Mouse (Mus musculus) liver, embryonic 15.5 days (tissue): ENCODE results near the gene Tbc1d16. TPM values are rescaled to one million over a fixed set of nuclear protein-coding genes. Genes with fewer than 3 reads are reported as not detected.
"Not testable (repeated sequence)": the region's sequence is repeated elsewhere in the genome, so short reads cannot be mapped to it uniquely, and the experiment has no call there.

Experiments used
- ATAC-seq: fragments of 200-750 bp; cut with Nextera tagmentation; 2 replicates; pipeline ENCODE4 v1.8.0; 2017; ENCODE audit warnings: moderate number of reproducible peaks, mild to moderate bottlenecking, moderate library complexity; ENCODE audit not compliant: insufficient read depth
- H3K27ac ChIP-seq: fragments of 300-500 bp; sonication (generic); replicated peaks from 2 replicates; pipeline ENCODE4 v1.5.1; 2015; ENCODE audit warnings: mild to moderate bottlenecking, inconsistent platforms
- H3K27me3 ChIP-seq: fragments of 300-500 bp; sonication (generic); 2 replicates; pipeline ENCODE4 v1.6.1; 2015; ENCODE audit warnings: mild to moderate bottlenecking, inconsistent platforms
- H3K36me3 ChIP-seq: fragments of 300-500 bp; sonication (generic); replicated peaks from 2 replicates; pipeline ENCODE4 v1.6.1; 2015; ENCODE audit warnings: moderate library complexity, mild to moderate bottlenecking, inconsistent platforms
- H3K4me1 ChIP-seq: fragments of 300-500 bp; sonication (generic); replicated peaks from 2 replicates; pipeline ENCODE4 v1.6.1; 2015; ENCODE audit warnings: inconsistent platforms
- H3K4me2 ChIP-seq: fragments of 300-500 bp; sonication (generic); 2 replicates; pipeline ENCODE4 v1.6.1; 2015; ENCODE audit warnings: moderate library complexity, mild to moderate bottlenecking, inconsistent platforms
- H3K4me3 ChIP-seq: fragments of 300-500 bp; sonication (generic); replicated peaks from 2 replicates; pipeline ENCODE4 v1.5.1; 2015; ENCODE audit warnings: mild to moderate bottlenecking, inconsistent platforms
- H3K9ac ChIP-seq: fragments of 300-500 bp; sonication (generic); 2 replicates; pipeline ENCODE4 v1.6.1; 2015; ENCODE audit warnings: moderate library complexity, mild to moderate bottlenecking, inconsistent platforms
- H3K9me3 ChIP-seq: fragments of 300-500 bp; sonication (generic); replicated peaks from 2 replicates; pipeline ENCODE4 v1.6.1; 2016; ENCODE audit warnings: inconsistent platforms
- WGBS: fragments of 180-500 bp; shearing (Covaris S2); methylation state at CpG from one replicate; pipeline ENCODE4 v1.1.7; 2015; ENCODE audit warnings: mixed read lengths; ENCODE audit not compliant: insufficient replicate concordance; 5-methylcytosine and 5-hydroxymethylcytosine counted together
- polyA plus RNA-seq: library from polyadenylated mRNA; unstranded; fragments of >200 nt; fragmentation: Nextera tagmentation; extraction: Ambion mirVana; gene quantifications from 2 replicates; pipeline ENCODE4 v1.2.1, GENCODE M21; 2015

The Tbc1d16 gene
- 1.6 and 1.9 TPM in 2 replicates for polyA plus RNA-seq

DNA sequence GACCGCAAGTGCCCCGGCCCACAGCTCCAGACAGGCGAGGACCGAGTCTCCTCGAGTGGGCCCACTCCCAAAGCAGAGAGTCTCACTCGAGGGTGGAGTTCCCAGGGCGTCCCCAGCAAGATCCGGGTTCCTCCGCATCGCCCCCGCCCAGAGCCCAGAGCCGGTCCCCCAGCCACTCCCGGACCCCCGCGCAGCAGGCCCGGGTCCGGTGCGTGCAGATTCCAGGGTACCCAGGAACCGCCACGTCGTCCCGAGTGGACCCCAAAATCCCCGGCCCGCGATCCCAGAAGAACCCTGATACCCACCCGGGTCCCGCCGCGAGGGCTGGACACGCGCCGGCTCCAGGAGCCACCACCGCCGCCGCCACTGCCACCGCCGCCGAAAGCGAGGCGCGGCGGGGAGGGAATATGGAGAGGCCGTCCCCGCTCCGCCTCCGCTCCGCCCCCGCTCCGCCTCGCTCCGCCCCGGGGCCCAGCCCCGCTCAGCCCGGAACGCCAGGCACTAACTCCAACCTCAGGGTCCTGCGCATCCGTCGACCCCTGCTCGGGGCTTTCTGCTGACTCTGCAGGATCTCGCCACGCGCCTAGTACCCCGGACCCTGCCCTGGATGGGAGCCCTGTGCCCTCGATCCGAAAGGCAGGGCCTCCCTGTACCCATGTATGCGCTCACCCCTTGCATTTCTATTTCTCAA, at the start of gene Tbc1d16, which contains the start of gene Ccdc40:
TSS of gene Tbc1d16 (minus strand) at position 409 of the 691 bp plus-strand sequence.
TSS of gene Ccdc40 (plus strand) at position 482 of the 691 bp plus-strand sequence.
- Histone ChIP-seq H3K36me3 (no peaks in the 10 kb centered on the region), H3K27me3 (peaks cover 64% of the 10 kb centered on the region), H3K4me2 (peak within 1 kb of the TSS; percentile 81), H3K4me3 (peak within 1 kb of the TSS; percentile 58), H3K27ac (no peak within 1 kb of the TSS), H3K9ac (peak within 1 kb of the TSS; percentile 43), H3K9me3 (no peaks in the 10 kb centered on the region), H3K4me1 (peaks cover 20% of the 10 kb centered on the region)
- peak; percentile 65 for ATAC-seq
- under 1% methylated on average over 66 of the region's 66 CpGs for WGBS

GRCm38 (mm10) chr11:119273186-119273930, 45.1 kb upstream of the Tbc1d16 start:
- 75% methylated on average over 8 of the region's 8 CpGs for WGBS
- Histone ChIP-seq H3K9me3 (no peaks in the 10 kb centered on the region), H3K4me3 (no peak overlapping the region), H3K27me3 (no peaks in the 10 kb centered on the region), H3K4me1 (peaks cover 18% of the 10 kb centered on the region), H3K27ac (no peak overlapping the region), H3K4me2 (no peak overlapping the region), H3K36me3 (peaks cover 26% of the 10 kb centered on the region), H3K9ac (no peak overlapping the region)
- no peak for ATAC-seq

- not testable (repeated sequence) for H3K27ac ChIP-seq, H3K9ac ChIP-seq, H3K9me3 ChIP-seq, H3K4me3 ChIP-seq, H3K27me3 ChIP-seq, H3K4me2 ChIP-seq, ATAC-seq
- Histone ChIP-seq H3K4me1 (peaks cover 26% of the 10 kb centered on the region), H3K36me3 (peaks cover 26% of the 10 kb centered on the region)
- 52% methylated on average over 3 of the region's 3 CpGs for WGBS
These were observed 44.2 kb upstream of the Tbc1d16 start for GRCm38 (mm10) chr11:119272492-119272891.

- ATAC-seq, result no peak
- Histone ChIP-seq H3K4me3 (peak overlapping the region; percentile 76), H3K4me2 (peak overlapping the region; percentile 97), H3K9me3 (no peaks in the 10 kb centered on the region), H3K9ac (no peak overlapping the region), H3K4me1 (peaks cover 32% of the 10 kb centered on the region), H3K27ac (no peak overlapping the region; the same call in 1 of the 2 replicates), H3K36me3 (peaks cover 11% of the 10 kb centered on the region; the same call in 1 of the 2 replicates), H3K27me3 (no peaks in the 10 kb centered on the region)
- WGBS, result 64% methylated on average over 16 of the region's 16 CpGs
These were observed 40.4 kb upstream of the Tbc1d16 start for GRCm38 (mm10) chr11:119268557-119269195.

GRCm38 (mm10) chr11:119267768-119268556, 39.7 kb upstream of the Tbc1d16 start, which contains the start of gene Gaa:
Gene Gaa, plus strand, starts transcription at chr11:119267887.
- H3K27ac ChIP-seq, result peak within 1 kb of the TSS; percentile 64; the same call in 1 of the 2 replicates
- H3K4me1 ChIP-seq, result peaks cover 27% of the 10 kb centered on the region
- H3K9me3 ChIP-seq, result no peaks in the 10 kb centered on the region
- peaks cover 5% of the 10 kb centered on the region; the same call in 1 of the 2 replicates for H3K36me3 ChIP-seq
- peak within 1 kb of the TSS; percentile 78 for H3K9ac ChIP-seq
- WGBS, result 3% methylated on average over 52 of the region's 52 CpGs
- ATAC-seq, result peak; percentile 68
- H3K27me3 ChIP-seq, result no peaks in the 10 kb centered on the region
- H3K4me2 ChIP-seq, result peak within 1 kb of the TSS; percentile 97
- H3K4me3 ChIP-seq, result peak within 1 kb of the TSS; percentile 76

- 49% methylated on average over 6 of the region's 6 CpGs for WGBS
- Histone ChIP-seq H3K4me2 (peak overlapping the region; percentile 97), H3K4me1 (peaks cover 27% of the 10 kb centered on the region), H3K9me3 (no peaks in the 10 kb centered on the region), H3K9ac (no peak overlapping the region), H3K27me3 (no peaks in the 10 kb centered on the region), H3K27ac (no peak overlapping the region), H3K36me3 (no peaks in the 10 kb centered on the region), H3K4me3 (peak overlapping the region; percentile 76)
- ATAC-seq, result peak; percentile 22
These were observed 39.0 kb upstream of the Tbc1d16 start for GRCm38 (mm10) chr11:119267241-119267674.

DNA sequence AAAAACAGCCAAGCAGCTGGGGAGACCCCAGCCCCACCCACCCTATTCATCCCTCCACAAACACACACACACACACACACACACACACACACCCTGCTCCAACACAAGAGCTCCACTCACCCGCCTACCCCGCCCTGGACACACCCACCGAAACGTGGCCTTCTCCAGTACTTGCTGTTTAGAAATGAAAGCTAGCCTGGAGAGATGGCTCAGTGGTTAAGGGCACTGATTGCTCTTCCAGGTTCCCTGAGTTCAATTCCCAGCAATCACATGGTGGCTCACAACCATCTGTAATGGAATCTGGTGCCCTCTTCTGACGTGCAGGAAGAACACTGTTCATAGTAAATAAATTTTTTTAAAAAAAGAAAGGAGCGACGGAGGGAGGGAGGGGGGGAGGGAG, 37.5 kb upstream of the Tbc1d16 start:
- 47% methylated on average over 7 of the region's 7 CpGs for whole genome bisulfite sequencing
- Histone ChIP-seq H3K4me3 (no peak overlapping the region), H3K4me2 (no peak overlapping the region), H3K4me1 (peaks cover 27% of the 10 kb centered on the region), H3K9ac (no peak overlapping the region), H3K27me3 (no peaks in the 10 kb centered on the region), H3K27ac (no peak overlapping the region), H3K9me3 (no peaks in the 10 kb centered on the region), H3K36me3 (no peaks in the 10 kb centered on the region)
- no peak for ATAC-seq

DNA sequence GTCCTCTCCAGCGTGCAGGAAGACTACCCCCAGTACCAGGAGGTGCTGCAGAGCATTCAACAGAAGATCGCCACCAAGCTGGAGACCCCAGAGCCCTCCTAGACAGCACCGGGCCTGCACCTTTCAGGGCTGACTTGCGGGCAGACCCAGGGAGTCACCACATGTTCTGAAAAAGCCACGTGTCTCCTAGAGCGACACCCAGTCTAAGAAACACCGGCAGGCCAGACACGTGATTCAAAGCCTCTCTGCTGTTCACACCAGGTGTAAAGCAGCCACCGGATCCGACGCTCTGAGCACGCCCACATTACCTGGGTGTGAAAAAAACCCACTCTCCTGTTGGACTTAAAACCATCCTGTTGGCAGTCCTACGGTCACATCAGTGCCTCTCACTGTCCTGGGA, 36.1 kb upstream of the Tbc1d16 start:
- Histone ChIP-seq H3K27ac (no peak overlapping the region), H3K4me1 (peaks cover 25% of the 10 kb centered on the region), H3K27me3 (no peaks in the 10 kb centered on the region), H3K9ac (no peak overlapping the region), H3K36me3 (no peaks in the 10 kb centered on the region), H3K4me3 (no peak overlapping the region), H3K4me2 (no peak overlapping the region), H3K9me3 (no peaks in the 10 kb centered on the region)
- WGBS, result 74% methylated on average over 13 of the region's 13 CpGs
- ATAC-seq, result no peak

- 68% methylated on average over 8 of the region's 8 CpGs for WGBS
- ATAC-seq, result no peak
These were observed 31.7 kb upstream of the Tbc1d16 start for GRCm38 (mm10) chr11:119259977-119260376.

GRCm38 (mm10) chr11:119258572-119259322, 30.4 kb upstream of the Tbc1d16 start:
- Histone ChIP-seq H3K36me3 (no peaks in the 10 kb centered on the region), H3K27me3 (no peaks in the 10 kb centered on the region), H3K4me3 (peak overlapping the region; percentile 36), H3K4me1 (peaks cover 3% of the 10 kb centered on the region; the same call in 1 of the 2 replicates), H3K4me2 (peak overlapping the region; percentile 59), H3K27ac (0 out of 2 replicates have a peak overlapping the region, but pooled peaks have one; percentile 24), H3K9ac (no peak overlapping the region), H3K9me3 (no peaks in the 10 kb centered on the region)
- peak; percentile 65; the same call in 1 of the 2 replicates for ATAC-seq
- 63% methylated on average over 23 of the region's 23 CpGs for whole genome bisulfite sequencing

More at GRCm38 (mm10) chr11:119259977-119260376, 31.7 kb upstream of the Tbc1d16 start:
- Histone ChIP-seq H3K4me3 (no peak overlapping the region), H3K4me1 (peaks cover 3% of the 10 kb centered on the region; the same call in 1 of the 2 replicates), H3K27ac (no peak overlapping the region), H3K9me3 (no peaks in the 10 kb centered on the region), H3K27me3 (no peaks in the 10 kb centered on the region), H3K9ac (no peak overlapping the region), H3K36me3 (no peaks in the 10 kb centered on the region), H3K4me2 (no peak overlapping the region)
